Mouse (Mus musculus): Measurements from ENCODE around the gene Otulinl. TPM values are rescaled to one million over a fixed set of nuclear protein-coding genes. Genes with fewer than 3 reads are reported as not detected.

Otulinl gene
- 10 to 100 TPM; 49.2 to 64.4 TPM for total RNA-seq (2023)

DNA sequence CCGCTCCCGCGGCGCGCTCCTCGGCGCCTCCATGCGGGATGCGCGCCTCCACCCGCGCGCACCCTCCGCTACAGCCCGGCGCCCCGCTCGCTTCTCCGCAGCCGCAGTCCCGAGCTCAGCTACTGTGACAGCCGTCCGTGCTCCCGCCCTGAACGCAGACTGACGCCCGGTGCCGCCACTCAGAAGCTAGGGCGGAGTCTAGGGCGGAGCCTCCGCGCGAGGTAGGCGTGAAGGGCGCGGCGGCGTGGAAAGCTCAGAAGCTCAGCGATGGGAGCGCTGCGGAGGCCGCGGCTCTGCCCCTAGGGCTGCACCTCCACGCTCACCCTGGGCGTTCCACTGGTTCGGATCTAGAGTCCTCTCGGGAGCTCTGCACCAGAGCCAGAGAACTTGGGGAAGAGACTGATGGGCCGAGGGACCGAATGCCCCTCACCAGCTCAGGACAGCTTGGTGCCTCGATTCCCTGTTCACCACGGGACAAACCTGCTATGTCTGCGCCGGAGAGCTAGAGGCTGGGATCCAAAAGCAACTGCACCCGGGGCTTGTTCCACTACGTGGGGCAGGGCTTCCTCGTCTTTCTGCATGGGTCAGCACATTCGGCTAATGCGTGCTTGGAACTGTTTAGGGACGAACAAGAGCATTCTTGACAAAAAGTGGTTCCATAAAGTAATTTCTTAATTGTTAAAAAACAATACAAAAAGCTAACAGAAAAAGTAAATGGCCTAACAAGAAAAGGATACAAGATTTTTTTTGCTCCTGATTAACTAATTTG, at the start of gene Otulinl:
TSS of gene Otulinl (minus strand) at position 161 of the 769 bp plus-strand sequence.

DNA sequence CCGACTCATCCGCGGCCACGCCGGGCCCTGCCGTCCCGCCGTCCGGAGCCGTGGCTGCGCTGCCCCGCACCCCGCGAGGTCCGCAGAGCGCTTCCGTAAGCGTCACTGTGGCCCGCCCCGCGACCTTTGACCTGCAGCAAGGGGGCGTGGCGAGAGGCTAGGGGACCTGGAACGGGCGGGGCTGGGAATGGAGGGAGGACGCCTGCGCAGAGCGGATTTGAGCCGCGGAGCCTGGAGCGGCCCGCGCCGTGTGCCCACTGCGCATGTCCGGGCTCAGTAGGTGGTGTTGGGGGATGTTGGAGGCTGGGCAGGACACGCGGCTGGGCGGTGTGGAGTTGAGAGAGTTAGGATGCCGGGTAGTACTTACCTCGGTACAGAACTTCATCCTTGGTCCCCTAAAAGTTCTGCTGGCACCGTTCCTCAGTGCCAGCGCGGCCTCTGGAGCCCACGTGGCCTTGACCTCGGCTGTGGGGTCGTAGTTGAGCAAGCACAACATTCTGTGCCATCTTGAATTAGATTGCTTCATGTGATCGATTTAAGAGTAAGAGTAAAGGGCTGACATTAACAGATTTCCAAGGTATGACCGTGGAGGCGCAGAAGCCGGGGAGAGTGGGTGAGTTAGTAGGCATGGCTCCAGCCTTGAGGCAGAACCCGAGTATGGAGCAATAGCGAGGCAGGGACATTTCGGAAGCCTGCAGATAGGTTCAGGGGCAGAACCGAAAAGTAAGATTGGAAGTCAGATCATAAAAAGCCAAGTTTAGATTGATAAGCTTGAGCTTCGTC, 50.6 kb downstream of the Otulinl start, which contains the start of gene Otulin:
TSS of gene Otulin (minus strand) at position 93 of the 783 bp plus-strand sequence.

Other genes with a start within 250 kb of the Otulinl start
- 10 to 100 TPM; 12.5 to 14.9 TPM for gene Ank, start 214.9 kb downstream of the Otulinl start, total RNA-seq (2023)
- gene Otulin, start 50.9 kb downstream of the Otulinl start, total RNA-seq (2023): 10 to 100 TPM; 24.9 to 33.3 TPM

All from neutrophil, adult 59 days (primary cell).